Mouse (Mus musculus) megakaryocyte progenitor cell, adult 5-6 weeks (primary cell): Measurements from ENCODE around the gene Nsdhl. TPM values are rescaled to one million over a fixed set of nuclear protein-coding genes. Genes with fewer than 3 reads are reported as not detected.
A peak's percentile ranks its signal among the peaks of the same experiment; 100 is the strongest.

Source experiments
- ATAC-seq: replicated peaks from 2 replicates; pipeline ENCODE4 v1.8.0; 2016; ENCODE audit warnings: mild to moderate bottlenecking, moderate TSS enrichment, inconsistent platforms; ENCODE audit not compliant: poor library complexity
- total RNA-seq, 2 experiments: library from RNA; stranded (forward) in 1 of 2; stranded (reverse) in 1 of 2; fragments of 157-497, 149-512 nt in 1 of 2; fragments of 200-1000 nt in 1 of 2; gene quantifications; 2 replicates each; pipeline versions ENCODE4 v1.2.3 to v1.2.4; 2015 to 2017

Gene Nsdhl
- total RNA-seq, 2 experiments from 2014 or later, result 13.3 to 24.1 TPM

- no peak for ATAC-seq
These were observed 77.2 kb downstream of the Nsdhl start for GRCm38 (mm10) chrX:72995542-72995941.

GRCm38 (mm10) chrX:73003110-73003509, 84.8 kb downstream of the Nsdhl start:
- ATAC-seq, result no peak

- no peak for ATAC-seq
These were observed 87.3 kb downstream of the Nsdhl start for GRCm38 (mm10) chrX:73005678-73006077.

GRCm38 (mm10) chrX:73007597-73008479, 89.5 kb downstream of the Nsdhl start:
- ATAC-seq, result peak; percentile 99

Other genes with a start within 250 kb of the Nsdhl start
- gene Gabrq, start 93.4 kb upstream of the Nsdhl start, total RNA-seq (2015), result not detected in 2 replicates
- gene Gabrq, start 93.4 kb upstream of the Nsdhl start, total RNA-seq (2017), result not detected in 2 replicates
- 84.2 and 87.0 TPM in 2 replicates for gene Cetn2, start 146 bp upstream of the Nsdhl start, total RNA-seq (2015)
- 105 and 113 TPM in 2 replicates for gene Cetn2, start 146 bp upstream of the Nsdhl start, total RNA-seq (2017)
- not detected in 2 replicates for gene Zfp185, start 68.8 kb downstream of the Nsdhl start, total RNA-seq (2015)
- not detected in 2 replicates for gene Zfp185, start 68.8 kb downstream of the Nsdhl start, total RNA-seq (2017)
- not detected in 2 replicates for gene Pnma5, start 118.5 kb downstream of the Nsdhl start, total RNA-seq (2015)
- not detected in 2 replicates for gene Pnma5, start 118.5 kb downstream of the Nsdhl start, total RNA-seq (2017)
- not detected in 2 replicates for gene Pnma3, start 146.2 kb downstream of the Nsdhl start, total RNA-seq (2015)
- gene Pnma3, start 146.2 kb downstream of the Nsdhl start, total RNA-seq (2017), result not detected in 2 replicates
- gene Xlr4a, start 163.9 kb downstream of the Nsdhl start, total RNA-seq (2015), result 15.1 and 18.9 TPM in 2 replicates
- 11.6 and 18.2 TPM in 2 replicates for gene Xlr4a, start 163.9 kb downstream of the Nsdhl start, total RNA-seq (2017)
- gene Xlr3a, start 178.5 kb downstream of the Nsdhl start, total RNA-seq (2015), result 0.93 and 3.3 TPM in 2 replicates
- 0.50 and 1.6 TPM in 2 replicates for gene Xlr3a, start 178.5 kb downstream of the Nsdhl start, total RNA-seq (2017)
- not detected in 2 replicates for gene Gm14685, start 198.5 kb downstream of the Nsdhl start, total RNA-seq (2015)
- not detected in 2 replicates for gene Gm14685, start 198.5 kb downstream of the Nsdhl start, total RNA-seq (2017)
- gene Xlr5b, start 230.2 kb downstream of the Nsdhl start, total RNA-seq (2015), result not detected in 2 replicates
- gene Xlr5b, start 230.2 kb downstream of the Nsdhl start, total RNA-seq (2017), result not detected in 2 replicates
- gene DXBay18, start 230.9 kb downstream of the Nsdhl start, total RNA-seq (2015), result not detected in 2 replicates
- gene DXBay18, start 230.9 kb downstream of the Nsdhl start, total RNA-seq (2017), result not detected in 2 replicates